Mouse (Mus musculus): ENCODE results near the gene Osm. TPM values are rescaled to one million over a fixed set of nuclear protein-coding genes. Genes with fewer than 3 reads are reported as not detected.

The Osm gene
- polyA plus RNA-seq, 1 experiment, result 0.52 TPM

- Histone ChIP-seq H3K9ac (ENCODE audit: low read depth, poor library complexity, severe bottlenecking) (peak within 1 kb of the TSS; percentile 82), H3K27ac (ENCODE audit: insufficient read depth, low read length) (peak within 1 kb of the TSS; percentile 49), H3K9me3 (replicated peaks; ENCODE audit: control insufficient read depth, insufficient read depth, low read length, poor library complexity, severe bottlenecking) (no peaks in the 10 kb centered on the region), H3K27me3 (ENCODE audit: control insufficient read depth, insufficient read depth, low read length, poor library complexity, severe bottlenecking) (no peaks in the 10 kb centered on the region), H3K36me3 (ENCODE audit: control insufficient read depth, insufficient read depth, low read length, poor library complexity, severe bottlenecking) (no peaks in the 10 kb centered on the region), H3K4me3 (ENCODE audit: low read depth, low read length) (peak within 1 kb of the TSS; percentile 77), H3K4me1 (ENCODE audit: control insufficient read depth, insufficient read depth, low read length) (peaks cover 7% of the 10 kb centered on the region)
- TF ChIP-seq EP300 (IDR thresholded peaks at IDR 0.05; ENCODE audit: insufficient read depth, low read depth, low read length) (0 out of 2 replicates have a peak, but pooled peaks have one; percentile 33), POLR2A (IDR thresholded peaks at IDR 0.05; ENCODE audit: insufficient read depth, low read length) (peak; percentile 20), CTCF (IDR thresholded peaks at IDR 0.05; ENCODE audit: low read depth, low read length) (no peak)
These were observed 18.1 kb upstream of the Osm start, which contains the start of gene Castor1 for GRCm38 (mm10) chr11:4217914-4218629. Gene Castor1 (plus strand): TSS chr11:4218225.

DNA sequence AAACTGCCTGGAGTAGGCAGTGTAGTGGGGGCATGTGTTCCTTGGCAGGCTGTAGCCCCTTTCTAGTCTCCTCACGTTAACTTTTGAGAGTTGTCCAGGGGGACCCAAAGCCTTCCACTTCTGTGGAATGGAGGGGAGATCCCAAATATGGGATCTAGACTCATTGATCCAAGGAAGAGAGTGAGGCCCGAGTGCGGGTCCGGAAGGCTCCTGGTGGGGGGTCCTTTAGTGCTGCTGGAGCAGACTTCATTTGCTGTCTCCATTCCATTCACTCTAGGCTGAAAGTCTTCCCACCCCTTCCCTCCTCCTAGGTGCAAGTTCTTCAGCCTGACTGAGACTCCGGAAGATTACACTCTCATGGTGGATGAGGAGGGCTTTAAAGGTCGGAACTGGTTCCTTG, 17.6 kb upstream of the Osm start:
- Histone ChIP-seq H3K9ac (ENCODE audit: low read depth, poor library complexity, severe bottlenecking) (peak overlapping the region; percentile 82), H3K4me1 (ENCODE audit: control insufficient read depth, insufficient read depth, low read length) (peaks cover 7% of the 10 kb centered on the region), H3K27ac (ENCODE audit: insufficient read depth, low read length) (0 out of 2 replicates have a peak overlapping the region, but pooled peaks have one; percentile 3), H3K4me3 (ENCODE audit: low read depth, low read length) (peak overlapping the region; percentile 71), H3K9me3 (replicated peaks; ENCODE audit: control insufficient read depth, insufficient read depth, low read length, poor library complexity, severe bottlenecking) (no peaks in the 10 kb centered on the region), H3K27me3 (ENCODE audit: control insufficient read depth, insufficient read depth, low read length, poor library complexity, severe bottlenecking) (no peaks in the 10 kb centered on the region), H3K36me3 (ENCODE audit: control insufficient read depth, insufficient read depth, low read length, poor library complexity, severe bottlenecking) (no peaks in the 10 kb centered on the region)
- no peak for TF ChIP-seq EP300 (IDR thresholded peaks at IDR 0.05; ENCODE audit: insufficient read depth, low read depth, low read length)
- no peak for TF ChIP-seq POLR2A (IDR thresholded peaks at IDR 0.05; ENCODE audit: insufficient read depth, low read length)
- no peak for TF ChIP-seq CTCF (IDR thresholded peaks at IDR 0.05; ENCODE audit: low read depth, low read length)

GRCm38 (mm10) chr11:4219317-4219751, 16.9 kb upstream of the Osm start:
- TF ChIP-seq EP300 (IDR thresholded peaks at IDR 0.05; ENCODE audit: insufficient read depth, low read depth, low read length) (no peak), CTCF (IDR thresholded peaks at IDR 0.05; ENCODE audit: low read depth, low read length) (peak; percentile 60), POLR2A (IDR thresholded peaks at IDR 0.05; ENCODE audit: insufficient read depth, low read length) (no peak)
- Histone ChIP-seq H3K27me3 (ENCODE audit: control insufficient read depth, insufficient read depth, low read length, poor library complexity, severe bottlenecking) (no peaks in the 10 kb centered on the region), H3K9me3 (replicated peaks; ENCODE audit: control insufficient read depth, insufficient read depth, low read length, poor library complexity, severe bottlenecking) (no peaks in the 10 kb centered on the region), H3K4me3 (ENCODE audit: low read depth, low read length) (peak overlapping the region; percentile 71), H3K27ac (ENCODE audit: insufficient read depth, low read length) (no peak overlapping the region), H3K9ac (ENCODE audit: low read depth, poor library complexity, severe bottlenecking) (peak overlapping the region; percentile 82), H3K36me3 (ENCODE audit: control insufficient read depth, insufficient read depth, low read length, poor library complexity, severe bottlenecking) (no peaks in the 10 kb centered on the region), H3K4me1 (ENCODE audit: control insufficient read depth, insufficient read depth, low read length) (peaks cover 7% of the 10 kb centered on the region)

- H3K36me3 ChIP-seq (ENCODE audit: control insufficient read depth, insufficient read depth, low read length, poor library complexity, severe bottlenecking), result no peaks in the 10 kb centered on the region
- H3K9me3 ChIP-seq (replicated peaks; ENCODE audit: control insufficient read depth, insufficient read depth, low read length, poor library complexity, severe bottlenecking), result no peaks in the 10 kb centered on the region
- H3K27me3 ChIP-seq (ENCODE audit: control insufficient read depth, insufficient read depth, low read length, poor library complexity, severe bottlenecking), result no peaks in the 10 kb centered on the region
- TF ChIP-seq POLR2A (IDR thresholded peaks at IDR 0.05; ENCODE audit: insufficient read depth, low read length) (no peak), EP300 (IDR thresholded peaks at IDR 0.05; ENCODE audit: insufficient read depth, low read depth, low read length) (no peak), CTCF (IDR thresholded peaks at IDR 0.05; ENCODE audit: low read depth, low read length) (no peak)
- H3K9ac ChIP-seq (ENCODE audit: low read depth, poor library complexity, severe bottlenecking), result no peak overlapping the region
- no peak overlapping the region for H3K27ac ChIP-seq (ENCODE audit: insufficient read depth, low read length)
- H3K4me1 ChIP-seq (ENCODE audit: control insufficient read depth, insufficient read depth, low read length), result peaks cover 7% of the 10 kb centered on the region
- no peak overlapping the region for H3K4me3 ChIP-seq (ENCODE audit: low read depth, low read length)
These were observed 16.3 kb upstream of the Osm start for GRCm38 (mm10) chr11:4219908-4220307.

DNA sequence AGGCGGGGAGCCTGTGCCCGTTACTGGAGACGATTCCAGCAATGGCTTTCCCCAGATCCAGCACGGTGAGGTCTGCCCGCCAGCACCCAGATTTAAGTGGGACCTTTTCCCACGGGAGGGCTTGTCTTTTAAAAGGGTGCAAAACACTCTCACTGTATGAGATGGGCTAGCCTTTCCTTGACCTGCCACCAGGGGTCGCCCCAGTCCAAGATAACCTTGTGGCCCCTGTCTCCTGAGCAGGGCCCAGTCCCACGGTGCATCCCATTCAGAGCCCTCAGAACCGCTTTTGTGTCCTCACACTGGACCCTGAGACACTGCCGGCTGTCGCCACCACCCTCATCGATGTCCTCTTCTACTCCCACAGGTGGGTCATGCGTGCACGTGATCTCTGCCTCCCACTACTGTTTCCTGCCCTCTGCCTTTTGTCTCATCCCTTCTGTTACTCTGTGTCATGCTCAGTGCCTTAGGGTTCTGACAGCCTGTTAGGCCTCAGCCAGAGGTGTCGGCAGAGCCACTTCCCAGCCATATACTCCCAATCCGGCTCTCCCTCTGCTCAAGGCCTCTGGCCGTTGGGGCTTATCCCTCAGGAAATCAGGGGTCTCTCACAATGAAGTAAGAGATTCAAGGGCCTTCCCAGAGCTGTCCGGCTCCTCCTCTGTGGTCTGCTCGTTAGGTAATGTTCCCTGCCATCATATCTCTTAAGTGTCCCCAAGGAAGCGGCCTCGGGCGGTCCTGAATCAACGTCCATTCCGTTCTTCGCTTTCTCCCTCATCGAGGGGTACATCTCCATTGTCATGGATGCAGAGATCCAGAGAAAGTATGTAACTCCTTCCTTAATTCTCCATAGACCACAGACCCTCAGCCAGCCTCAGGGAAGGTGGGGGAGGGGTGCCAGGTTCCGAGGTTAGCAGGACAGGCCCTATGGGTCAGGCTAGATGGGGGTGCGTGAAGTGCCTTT, 15.5 kb upstream of the Osm start:
- Histone ChIP-seq H3K36me3 (ENCODE audit: control insufficient read depth, insufficient read depth, low read length, poor library complexity, severe bottlenecking) (no peaks in the 10 kb centered on the region), H3K4me3 (ENCODE audit: low read depth, low read length) (no peak overlapping the region), H3K9ac (ENCODE audit: low read depth, poor library complexity, severe bottlenecking) (no peak overlapping the region), H3K4me1 (ENCODE audit: control insufficient read depth, insufficient read depth, low read length) (peaks cover 7% of the 10 kb centered on the region), H3K9me3 (replicated peaks; ENCODE audit: control insufficient read depth, insufficient read depth, low read length, poor library complexity, severe bottlenecking) (no peaks in the 10 kb centered on the region), H3K27me3 (ENCODE audit: control insufficient read depth, insufficient read depth, low read length, poor library complexity, severe bottlenecking) (no peaks in the 10 kb centered on the region), H3K27ac (ENCODE audit: insufficient read depth, low read length) (no peak overlapping the region)
- TF ChIP-seq EP300 (IDR thresholded peaks at IDR 0.05; ENCODE audit: insufficient read depth, low read depth, low read length), result no peak
- TF ChIP-seq CTCF (IDR thresholded peaks at IDR 0.05; ENCODE audit: low read depth, low read length), result peak; percentile 87
- no peak for TF ChIP-seq POLR2A (IDR thresholded peaks at IDR 0.05; ENCODE audit: insufficient read depth, low read length)

Data from ES-Bruce4 (cell line).